Mouse (Mus musculus): ENCODE results near the gene Fam71e2. TPM values are rescaled to one million over a fixed set of nuclear protein-coding genes. Genes with fewer than 3 reads are reported as not detected.

The Fam71e2 gene
- total RNA-seq, 4 experiments from 2014 or later: not detected

DNA sequence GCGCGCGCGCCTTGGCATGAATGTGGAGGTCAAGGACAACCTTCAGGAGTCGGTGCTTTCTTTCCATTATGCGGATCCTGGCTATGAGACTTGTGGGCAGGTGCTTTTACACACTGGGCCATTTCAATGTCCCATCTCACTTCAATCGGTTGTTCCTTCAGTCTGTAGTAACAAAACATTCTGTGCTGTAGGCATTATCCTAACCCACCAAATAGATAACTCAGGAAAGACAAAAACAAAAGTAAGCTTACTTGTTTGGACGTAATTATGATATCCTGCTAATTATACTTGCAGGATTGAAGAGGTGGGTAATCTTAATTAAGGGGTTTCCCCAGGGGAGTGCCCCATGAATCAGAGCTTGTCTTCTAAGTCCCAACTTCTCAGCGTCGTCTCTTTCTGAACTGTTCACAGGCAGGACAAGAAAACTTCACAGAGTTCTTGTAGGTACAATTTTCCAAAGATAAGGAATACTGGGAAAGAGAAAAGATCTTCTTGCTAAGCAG lies 32.0 kb downstream of the Fam71e2 start:
- no peak for DNase-seq

DNA sequence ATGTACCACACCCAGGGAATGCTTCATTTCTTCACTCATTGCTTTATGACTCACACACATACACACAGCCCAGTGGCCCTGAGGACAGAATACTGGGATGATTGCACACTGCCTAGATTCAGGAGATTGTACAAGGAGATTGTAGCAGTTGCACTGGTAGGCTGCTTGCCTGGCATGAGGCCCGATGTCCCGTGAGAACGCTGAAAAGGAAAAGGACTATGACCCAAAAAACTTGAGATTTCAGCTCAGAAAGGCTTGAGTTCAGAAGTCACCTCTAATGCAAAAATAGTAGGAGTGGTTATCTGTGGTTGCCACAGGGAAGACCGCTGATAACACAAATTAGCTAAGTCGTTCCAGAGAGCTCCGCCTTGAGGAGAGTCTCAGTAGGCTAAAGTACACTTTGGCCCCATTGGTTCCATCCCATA lies 38.1 kb downstream of the Fam71e2 start:
- DNase-seq: no peak

- DNase-seq: no peak
These were observed 40.0 kb downstream of the Fam71e2 start for GRCm38 (mm10) chr7:4731090-4731489.

GRCm38 (mm10) chr7:4725169-4725568 lies 45.9 kb downstream of the Fam71e2 start, which contains the start of gene Tmem150b:
TSS of gene Tmem150b (minus strand) at chr7:4725249.
- DNase-seq: no peak

DNA sequence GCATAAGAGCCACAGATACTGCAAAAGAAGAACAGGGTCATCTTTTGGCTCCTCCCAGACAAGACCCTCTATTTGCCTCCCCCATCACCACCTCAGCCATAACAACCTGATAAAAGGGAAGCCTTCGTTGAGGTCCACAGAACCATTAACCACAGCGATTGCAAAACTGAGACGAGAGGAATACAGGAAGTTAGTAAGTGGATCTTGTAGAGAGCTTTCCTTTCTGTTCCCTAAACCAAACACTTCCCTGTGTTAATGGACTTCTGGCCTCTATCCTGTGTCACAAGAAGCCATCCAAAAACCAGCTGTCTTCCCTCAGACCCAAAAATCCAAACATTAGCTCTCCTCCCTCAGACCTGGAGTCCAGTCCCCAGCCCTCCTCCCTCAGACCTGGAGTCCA lies 46.7 kb downstream of the Fam71e2 start:
- no peak for DNase-seq

GRCm38 (mm10) chr7:4723508-4723907 lies 47.6 kb downstream of the Fam71e2 start:
- no peak for DNase-seq

DNA sequence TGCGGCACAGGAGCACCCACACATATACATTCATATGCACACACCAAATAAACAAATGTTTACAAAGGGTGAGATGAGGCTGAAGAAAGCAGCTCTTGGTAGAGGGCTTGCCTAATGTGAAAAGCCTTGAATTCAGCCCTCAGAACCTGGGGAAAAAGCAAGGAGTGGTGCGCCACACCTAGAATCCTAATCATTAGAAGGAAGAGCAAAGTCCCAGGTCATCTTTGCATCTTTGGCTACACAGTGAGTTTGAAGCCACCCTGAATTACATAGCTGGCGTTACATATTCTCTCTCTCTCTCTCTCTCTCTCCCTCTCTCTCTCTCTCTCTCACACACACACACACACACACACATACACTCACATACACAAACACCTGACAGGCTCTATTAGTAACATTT lies 51.8 kb downstream of the Fam71e2 start:
- DNase-seq: no peak

DNA sequence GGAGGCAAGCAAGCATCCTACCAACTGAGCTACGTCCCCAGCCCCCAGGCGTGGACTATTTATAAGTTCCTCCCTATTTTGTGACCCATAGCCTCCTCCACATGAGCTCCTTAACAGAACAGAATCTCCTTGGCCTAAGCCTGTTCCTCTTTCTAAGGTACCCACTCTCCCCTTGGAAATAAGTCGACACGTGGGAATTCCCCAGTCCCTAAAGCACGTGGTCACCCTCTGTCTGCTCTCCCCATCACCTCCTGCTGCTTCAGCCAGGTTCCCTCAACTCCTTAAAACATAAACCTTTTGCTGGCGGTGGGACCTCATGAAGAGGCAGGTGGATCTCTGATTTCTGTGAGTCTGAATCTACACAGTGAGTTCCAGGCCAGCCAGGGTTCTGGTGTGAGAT lies 54.1 kb downstream of the Fam71e2 start:
- no peak for DNase-seq

DNA sequence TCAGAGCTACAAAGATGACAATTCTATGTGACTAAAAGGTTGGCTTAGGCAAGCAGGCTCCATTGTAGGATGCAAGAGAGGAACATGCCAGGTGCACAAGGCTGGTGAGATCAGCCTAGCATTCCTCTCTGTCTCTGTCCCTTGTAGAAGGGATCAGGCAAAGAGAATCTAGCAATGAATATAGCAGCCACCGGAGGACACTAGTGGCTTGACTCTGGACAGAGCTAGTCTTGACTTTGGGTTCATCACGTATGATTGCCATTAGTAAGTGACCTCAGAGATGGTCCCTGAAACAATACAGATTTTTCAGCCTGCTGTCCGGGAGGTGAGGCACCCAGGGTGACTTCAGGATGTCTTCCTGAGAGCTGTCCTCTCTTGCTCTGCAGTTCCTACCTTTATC lies 58.5 kb downstream of the Fam71e2 start:
- DNase-seq: no peak

DNA sequence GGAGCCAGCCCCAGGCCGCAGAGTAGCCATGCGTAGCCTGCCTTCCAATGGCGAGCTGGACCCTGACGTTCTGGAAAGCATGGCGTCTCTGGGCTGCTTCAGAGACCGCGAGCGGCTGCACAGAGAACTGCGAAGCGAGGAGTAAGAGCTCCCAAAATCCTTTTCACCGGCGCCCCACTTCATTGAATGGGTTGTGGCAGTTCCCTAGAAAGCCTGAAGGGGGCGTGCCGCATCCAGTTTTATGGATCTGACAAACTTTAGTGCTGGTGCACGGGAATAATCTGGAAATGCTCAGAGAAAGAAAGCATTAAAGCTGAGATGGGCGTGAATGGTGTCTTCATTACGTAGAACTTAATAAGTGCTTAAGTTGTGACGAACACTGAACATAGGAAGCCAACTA lies 66.0 kb downstream of the Fam71e2 start:
- no peak for DNase-seq

Other genes starting within 250 kb of the Fam71e2 start
- gene Tnni3, start 247.1 kb downstream of the Fam71e2 start, total RNA-seq (2022): 1 to 10 TPM; 1.3 to 3.1 (median 2.5) TPM
- gene Dnaaf3, start 238.8 kb downstream of the Fam71e2 start, total RNA-seq (2022): 1 to 10 TPM in 2 of 4 experiments, under 1 TPM in 2; 0.64 to 1.2 (median 1.0) TPM
- 10 to 100 TPM in 1 of 4 experiments, 1 to 10 TPM in 3; 5.7 to 10.0 (median 8.6) TPM for gene Syt5, start 223.8 kb downstream of the Fam71e2 start, total RNA-seq (2022)
- gene Ptprh, start 167.3 kb downstream of the Fam71e2 start, total RNA-seq (2022): not detected
- 10 to 100 TPM in 2 of 4 experiments, 1 to 10 TPM in 2; 6.6 to 14.2 (median 9.5) TPM for gene Tmem86b, start 139.9 kb downstream of the Fam71e2 start, total RNA-seq (2022)
- 100 to 1,000 TPM in 1 of 4 experiments, 10 to 100 TPM in 3; 97.9 to 103 (median 98.5) TPM for gene Ppp6r1, start 112.3 kb downstream of the Fam71e2 start, total RNA-seq (2022)
- 10 to 100 TPM; 43.1 to 66.5 (median 50.5) TPM for gene Hspbp1, start 86.2 kb downstream of the Fam71e2 start, total RNA-seq (2022)
- gene Brsk1, start 80.7 kb downstream of the Fam71e2 start, total RNA-seq (2022): 1 to 10 TPM; 4.2 to 8.0 (median 7.4) TPM
- gene Tmem150b, start 46.1 kb downstream of the Fam71e2 start, total RNA-seq (2022): 1 to 10 TPM in 1 of 4 experiments, under 1 TPM in 3; 0.49 to 1.1 (median 0.73) TPM
- gene Kmt5c, start 31.2 kb downstream of the Fam71e2 start, total RNA-seq (2022): 10 to 100 TPM; 31.0 to 59.8 (median 43.8) TPM
- gene Cox6b2, start 18.2 kb downstream of the Fam71e2 start, total RNA-seq (2022): 10 to 100 TPM in 1 of 4 experiments, 1 to 10 TPM in 3; 5.1 to 10.3 (median 9.1) TPM
- under 1 TPM; 0.28 to 0.37 (median 0.32) TPM for gene Il11, start 11.6 kb upstream of the Fam71e2 start, total RNA-seq (2022)
- not detected for gene Tmem190, start 11.6 kb upstream of the Fam71e2 start, total RNA-seq (2022)
- gene Tmem238, start 18.4 kb upstream of the Fam71e2 start, total RNA-seq (2022): 10 to 100 TPM in 2 of 4 experiments, 1 to 10 TPM in 2; 7.2 to 11.8 (median 10.1) TPM
- 100 to 1,000 TPM; 593 to 922 (median 693) TPM for gene Rpl28, start 21.6 kb upstream of the Fam71e2 start, total RNA-seq (2022)
- gene Ube2s, start 41.3 kb upstream of the Fam71e2 start, total RNA-seq (2022): 100 to 1,000 TPM in 3 of 4 experiments, 10 to 100 TPM in 1; 96.8 to 127 (median 118) TPM
- 1 to 10 TPM; 2.0 to 5.6 (median 4.0) TPM for gene Shisa7, start 73.4 kb upstream of the Fam71e2 start, total RNA-seq (2022)
- 10 to 100 TPM; 14.0 to 28.7 (median 19.1) TPM for gene Isoc2b, start 99.0 kb upstream of the Fam71e2 start, total RNA-seq (2022)
- gene Isoc2a, start 105.9 kb upstream of the Fam71e2 start, total RNA-seq (2022): 10 to 100 TPM; 21.8 to 38.6 (median 30.3) TPM
- under 1 TPM in 1 of 4 experiments, not detected in 3; 0.26 TPM for gene Gm36210, start 135.2 kb upstream of the Fam71e2 start, total RNA-seq (2022)
- gene Zfp628, start 143.9 kb upstream of the Fam71e2 start, total RNA-seq (2022): 10 to 100 TPM; 14.4 to 20.6 (median 16.2) TPM
- 10 to 100 TPM in 2 of 4 experiments, 1 to 10 TPM in 2; 8.5 to 13.3 (median 10.4) TPM for gene Nat14, start 150.7 kb upstream of the Fam71e2 start, total RNA-seq (2022)
- 1 to 10 TPM; 1.7 to 4.5 (median 2.2) TPM for gene Ssc5d, start 154.5 kb upstream of the Fam71e2 start, total RNA-seq (2022)
- gene Sbk2, start 193.1 kb upstream of the Fam71e2 start, total RNA-seq (2022): 1 to 10 TPM in 2 of 4 experiments, under 1 TPM in 1, not detected in 1; 0.45 to 2.1 (median 1.8) TPM
- gene Sbk3, start 199.9 kb upstream of the Fam71e2 start, total RNA-seq (2022): under 1 TPM; 0.15 to 0.74 (median 0.34) TPM
- 10 to 100 TPM; 19.1 to 29.6 (median 27.4) TPM for gene Zfp579, start 224.9 kb upstream of the Fam71e2 start, total RNA-seq (2022)
- gene Zfp524, start 243.1 kb upstream of the Fam71e2 start, total RNA-seq (2022): 10 to 100 TPM; 10.0 to 15.2 (median 12.0) TPM
- gene Fiz1, start 243.4 kb upstream of the Fam71e2 start, total RNA-seq (2022): 10 to 100 TPM; 18.9 to 25.7 (median 23.3) TPM
- 1 to 10 TPM in 1 of 4 experiments, not detected in 3; 1.5 TPM for gene Gm44973, start 244.2 kb upstream of the Fam71e2 start, total RNA-seq (2022)
- gene Zfp865, start 249.1 kb upstream of the Fam71e2 start, total RNA-seq (2022): 10 to 100 TPM; 25.0 to 38.6 (median 30.3) TPM
- 1 to 10 TPM; 2.9 to 5.6 (median 3.8) TPM for gene Ccdc106, start 249.3 kb upstream of the Fam71e2 start, total RNA-seq (2022)